Mouse (Mus musculus): ENCODE data around the gene Cds2.

DNA sequence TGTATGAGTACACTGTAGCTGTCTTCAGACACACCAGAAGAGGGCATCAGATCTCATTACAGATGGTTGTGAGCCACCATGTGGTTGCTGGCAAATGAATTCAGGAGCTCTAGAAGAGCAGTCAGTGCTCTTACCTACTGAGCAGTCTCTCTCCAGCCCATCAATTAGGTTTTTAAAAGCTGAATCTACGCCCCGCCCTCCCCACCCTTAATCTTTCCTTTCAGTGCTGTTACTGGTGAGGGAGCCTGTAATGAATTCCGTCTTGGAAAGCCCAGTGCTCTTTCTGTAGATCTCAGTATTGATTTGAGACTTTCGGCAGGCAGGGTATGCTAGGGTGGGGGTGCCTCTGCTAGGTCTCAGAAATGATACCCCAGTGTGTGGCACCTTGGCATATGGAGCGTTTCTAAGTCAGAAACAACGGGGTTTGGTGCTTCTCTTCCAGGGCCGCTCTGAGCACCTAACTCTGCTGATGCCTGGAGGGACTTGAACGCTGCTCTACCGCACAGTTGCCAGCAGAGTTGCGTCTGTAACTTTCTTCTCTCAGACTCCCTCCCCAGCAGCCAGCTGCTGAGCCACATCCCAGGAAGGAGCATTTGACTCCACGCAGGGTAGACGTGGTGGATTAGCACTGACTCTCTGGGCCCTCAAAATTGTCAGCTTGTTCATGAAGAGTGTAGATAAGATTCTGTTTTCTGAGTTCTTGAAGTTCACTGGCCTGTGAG lies 19.7 kb downstream of the Cds2 start:
- TF ChIP-seq CTCF (IDR thresholded peaks at IDR 0.05; ENCODE audit: insufficient read depth, low read length) (no peak), POLR2A (IDR thresholded peaks at IDR 0.05; ENCODE audit: borderline replicate concordance, extremely low read depth, low read depth, low read length) (no peak)
